Mouse (Mus musculus) heart, postnatal 0 days (tissue): ENCODE results near the gene Eif4e2.

ENCODE experiments used
- CTCF ChIP-seq: IDR thresholded peaks from 2 replicates; pipeline ENCODE4 v1.5.1; 2016; ENCODE audit warnings: antibody characterized with exemption, control low read depth, low read depth
- EP300 ChIP-seq: IDR thresholded peaks from 2 replicates; pipeline ENCODE4 v1.6.1; 2016; ENCODE audit warnings: antibody characterized with exemption, low read depth

DNA sequence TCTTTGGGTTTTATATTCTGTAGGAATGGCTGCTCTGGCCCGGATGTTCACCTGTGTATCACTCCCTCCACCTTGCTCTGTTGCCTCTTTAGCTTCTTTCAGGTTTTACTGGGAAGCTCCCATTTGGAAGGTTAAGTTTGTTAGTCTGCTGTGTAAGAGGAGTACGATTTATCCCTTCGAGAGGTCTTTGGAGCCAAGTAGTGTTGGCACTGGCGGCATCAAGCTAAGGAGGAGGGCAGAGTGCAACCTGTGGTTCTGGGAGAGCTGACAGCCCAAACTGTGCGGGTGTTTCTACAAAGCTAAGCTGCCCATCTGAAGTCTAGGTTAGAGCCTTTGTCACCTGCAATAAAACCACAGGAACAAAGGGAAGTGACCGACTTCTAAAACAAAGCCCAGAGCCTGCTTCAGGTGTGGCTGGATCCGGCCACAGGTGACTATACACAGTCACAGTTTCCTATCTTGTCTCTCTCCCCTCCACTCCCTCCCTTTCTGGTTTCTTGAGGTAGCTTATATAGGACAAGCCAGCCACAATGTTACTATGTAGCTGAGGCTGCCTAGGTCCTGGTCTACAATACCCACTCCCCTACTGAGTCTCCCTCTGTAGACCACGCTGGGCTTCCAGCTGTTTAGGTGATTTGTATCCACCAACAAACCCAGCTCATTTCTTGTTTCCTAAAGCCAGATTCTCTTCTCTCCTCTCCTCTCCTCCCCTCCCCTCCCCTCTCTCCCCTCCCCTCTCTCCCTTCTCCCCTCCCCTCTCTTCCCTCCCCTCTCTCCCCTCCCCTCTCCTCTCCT is 52.8 kb downstream of the Eif4e2 start:
- TF ChIP-seq CTCF (no peak), EP300 (no peak)
